Mouse (Mus musculus): ENCODE data around the gene Zc3h18.
A peak's percentile ranks its signal among the peaks of the same experiment; 100 is the strongest.

Zc3h18 gene

DNA sequence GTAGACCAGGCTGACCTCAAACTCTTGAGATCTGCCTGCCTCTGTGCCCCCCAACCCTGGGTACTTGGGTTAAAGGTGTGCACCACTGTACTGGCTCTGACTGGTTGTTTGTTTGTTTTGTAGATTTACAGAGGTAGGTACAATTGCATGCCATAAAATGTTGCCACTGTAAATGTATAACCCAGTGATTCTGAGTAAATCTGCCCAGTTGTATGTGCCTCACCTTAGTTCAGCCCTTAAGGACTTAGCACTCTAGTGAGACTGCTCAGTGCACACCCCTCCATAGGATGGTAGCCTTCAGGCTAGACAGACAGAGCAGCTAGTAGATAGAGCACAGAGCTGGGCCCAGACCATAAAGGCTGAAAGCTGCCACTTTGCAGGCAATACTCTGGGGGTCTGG is 17.3 kb downstream of the Zc3h18 start:
- DNase-seq (ENCODE audit: low spot score in 2 of 2) = no peak

GRCm38 (mm10) chr8:122395291-122395690 is 18.9 kb downstream of the Zc3h18 start:
- DNase-seq (ENCODE audit: low spot score in 2 of 2) = no peak

DNA sequence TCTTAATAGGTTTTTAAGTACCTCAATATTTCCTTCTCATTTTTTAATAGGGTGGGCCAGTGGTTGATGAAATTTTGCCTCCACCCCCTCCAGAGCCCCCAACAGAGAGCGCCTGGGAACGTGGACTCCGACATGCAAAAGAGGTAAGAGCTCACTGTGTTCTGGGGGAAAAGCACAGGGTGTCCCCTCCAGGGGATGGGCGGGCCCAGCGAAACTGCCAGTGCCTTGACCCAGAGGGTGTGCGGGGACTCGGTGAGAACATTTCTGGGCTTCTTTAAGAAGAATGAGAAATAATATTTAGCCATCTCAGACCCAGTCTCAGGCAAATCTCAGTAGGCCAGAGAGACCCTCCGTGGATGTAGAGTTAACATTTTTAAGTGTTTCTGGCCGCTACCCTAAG is 21.8 kb downstream of the Zc3h18 start:
- no peak for DNase-seq (ENCODE audit: low spot score in 2 of 2)

DNA sequence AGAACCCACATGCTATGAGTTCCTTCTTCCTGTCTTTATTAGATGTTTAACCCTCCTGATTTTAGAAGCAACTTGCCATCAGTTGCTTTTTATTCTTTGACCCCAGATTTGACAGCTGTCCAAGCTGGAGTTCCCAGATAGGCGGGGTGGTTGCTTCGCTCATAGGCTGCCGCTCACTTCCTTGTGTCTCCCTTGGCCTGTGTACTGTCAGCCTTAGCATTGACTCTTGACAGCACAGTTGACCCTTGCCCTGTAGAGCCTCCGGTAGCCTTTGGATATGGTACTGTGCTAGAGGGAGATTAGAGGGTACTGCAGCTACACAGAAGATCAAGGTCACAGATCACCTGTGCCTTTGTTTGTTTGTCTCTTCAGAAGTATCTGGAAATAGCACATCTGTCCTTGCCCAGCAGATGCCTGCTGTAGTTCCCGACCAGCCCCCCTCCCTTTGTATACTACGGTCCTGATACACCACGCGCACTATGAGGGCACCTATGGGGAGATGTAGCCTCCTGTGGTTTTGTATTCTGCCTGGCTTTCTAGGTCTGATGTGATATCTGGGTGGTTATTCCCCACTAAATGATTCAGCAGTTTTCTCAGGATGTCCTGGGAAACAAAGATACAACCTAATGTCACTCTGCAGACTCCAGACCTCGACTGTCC is 28.9 kb downstream of the Zc3h18 start:
- no peak for DNase-seq (ENCODE audit: low spot score in 2 of 2)

DNA sequence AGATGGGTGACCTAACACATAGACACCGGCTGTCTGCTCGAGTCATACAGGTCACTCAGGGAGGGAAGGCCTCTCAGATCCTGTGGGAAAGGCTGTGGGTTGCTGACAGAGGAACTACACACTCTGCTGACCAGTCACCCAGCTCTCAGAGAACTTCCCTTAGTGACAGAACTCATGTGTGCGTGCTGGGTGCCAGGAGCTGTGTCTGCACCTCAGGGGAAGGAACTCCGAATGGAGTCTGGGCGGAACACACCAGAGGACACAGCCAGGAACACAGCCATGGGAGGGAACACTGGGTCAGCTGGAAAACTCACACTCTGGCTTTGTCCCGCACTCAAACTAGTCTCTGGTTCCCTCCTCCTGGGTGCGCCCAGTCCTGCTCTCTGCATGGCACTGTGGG is 31.3 kb downstream of the Zc3h18 start:
- no peak for DNase-seq (ENCODE audit: low spot score in 2 of 2)

DNA sequence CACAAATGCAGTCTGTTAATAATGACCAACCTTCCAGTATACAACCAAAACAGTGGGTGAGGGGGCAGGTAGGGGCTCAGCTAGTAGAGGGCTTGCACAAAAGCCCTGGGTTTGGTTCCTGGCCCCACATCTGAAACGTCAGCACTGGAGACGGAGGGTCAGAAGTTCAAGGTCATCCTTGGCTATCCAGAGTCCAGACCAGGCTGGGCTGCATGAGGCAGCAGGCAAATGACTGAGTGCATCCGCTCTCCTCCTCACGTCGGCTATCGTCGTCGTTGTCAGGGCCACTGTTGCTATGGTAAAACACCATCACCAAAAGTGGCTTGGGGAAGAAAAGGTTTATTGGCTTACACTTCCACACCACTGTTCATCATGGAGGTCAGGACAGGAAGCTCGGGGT is 37.9 kb downstream of the Zc3h18 start:
- DNase-seq (ENCODE audit: low spot score in 2 of 2) = no peak

GRCm38 (mm10) chr8:122415554-122415953 is 39.1 kb downstream of the Zc3h18 start:
- DNase-seq (ENCODE audit: low spot score in 2 of 2) = no peak

GRCm38 (mm10) chr8:122419881-122420555 is 43.6 kb downstream of the Zc3h18 start:
- DNase-seq (ENCODE audit: low spot score in 2 of 2) = peak; percentile 53 to 69

DNA sequence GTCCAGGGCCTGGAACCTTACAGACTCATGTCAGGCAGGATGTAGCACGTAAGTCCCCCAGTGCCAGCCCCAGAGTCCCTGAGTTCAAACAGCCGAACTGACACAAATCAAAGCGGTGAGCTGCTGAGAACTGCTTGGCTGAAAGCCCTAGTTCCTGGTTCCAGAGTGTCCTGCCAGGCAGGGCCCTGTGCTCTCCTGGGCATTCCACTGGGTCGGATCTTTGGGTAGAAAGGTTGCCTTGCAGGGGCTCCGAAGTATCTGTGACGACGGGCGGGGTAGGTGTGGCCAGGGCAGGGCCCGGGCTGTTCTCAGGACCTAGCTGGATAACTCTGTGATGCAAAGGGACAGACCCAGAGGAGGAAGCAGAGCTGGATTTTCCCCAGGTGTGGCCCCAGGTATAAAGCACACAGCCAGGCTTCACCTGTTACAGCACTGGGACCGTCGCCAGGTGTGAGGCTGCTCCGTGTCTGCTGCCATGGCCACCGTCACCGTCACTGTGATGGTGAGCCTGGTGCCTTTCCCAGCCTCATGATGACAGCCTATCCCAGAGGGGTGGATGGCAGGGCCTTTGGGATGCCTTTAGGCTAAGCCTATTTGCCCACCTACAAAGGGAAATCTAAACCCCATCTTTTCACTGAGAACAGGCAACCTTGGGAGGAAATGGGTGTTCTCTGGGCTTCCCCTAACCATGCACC is 45.1 kb downstream of the Zc3h18 start, which contains the start of gene Il17c:
Gene Il17c (plus strand): TSS at position 645 of the 695 bp plus-strand sequence.
- DNase-seq (ENCODE audit: low spot score in 2 of 2) = no peak

DNA sequence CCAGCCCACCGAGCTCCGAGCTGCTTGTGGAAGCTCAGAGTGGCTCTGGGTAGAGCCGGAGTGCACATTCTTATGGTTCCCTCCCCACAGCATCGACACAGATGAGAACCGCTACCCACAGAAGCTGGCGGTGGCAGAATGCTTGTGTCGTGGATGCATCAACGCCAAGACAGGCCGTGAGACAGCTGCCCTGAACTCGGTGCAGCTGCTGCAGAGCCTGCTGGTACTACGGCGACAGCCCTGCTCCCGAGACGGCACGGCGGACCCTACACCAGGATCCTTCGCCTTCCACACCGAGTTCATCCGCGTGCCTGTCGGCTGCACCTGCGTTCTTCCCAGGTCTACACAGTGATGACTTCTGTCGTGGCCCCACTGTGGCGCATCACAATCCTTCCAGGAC is 46.8 kb downstream of the Zc3h18 start:
- no peak for DNase-seq (ENCODE audit: low spot score in 2 of 2)

- DNase-seq (ENCODE audit: low spot score in 2 of 2) = no peak
Measured at GRCm38 (mm10) chr8:122423659-122424058, 47.2 kb downstream of the Zc3h18 start.

- no peak for DNase-seq (ENCODE audit: low spot score in 2 of 2)
Measured at GRCm38 (mm10) chr8:122426145-122426544, 49.7 kb downstream of the Zc3h18 start.

DNA sequence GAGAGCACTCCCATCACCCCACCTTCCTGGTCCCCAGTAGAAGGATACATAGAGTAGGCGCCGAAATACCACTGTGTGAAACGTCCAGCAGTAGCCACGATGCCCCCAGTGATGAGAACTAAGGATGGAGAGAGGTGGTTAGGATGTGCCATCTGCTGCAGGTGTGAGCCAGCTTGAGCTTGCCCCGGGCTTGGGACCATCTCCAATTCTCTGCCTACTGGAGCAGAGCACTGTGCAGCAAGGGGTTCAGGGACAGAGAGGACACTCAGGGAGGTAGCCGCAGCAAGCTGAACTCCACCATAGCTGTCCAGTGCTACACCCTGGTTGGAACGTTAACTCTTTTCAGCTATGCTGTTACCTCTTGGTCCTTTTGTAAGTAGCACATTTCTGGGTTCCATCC is 51.2 kb downstream of the Zc3h18 start:
- no peak for DNase-seq (ENCODE audit: low spot score in 2 of 2)

DNA sequence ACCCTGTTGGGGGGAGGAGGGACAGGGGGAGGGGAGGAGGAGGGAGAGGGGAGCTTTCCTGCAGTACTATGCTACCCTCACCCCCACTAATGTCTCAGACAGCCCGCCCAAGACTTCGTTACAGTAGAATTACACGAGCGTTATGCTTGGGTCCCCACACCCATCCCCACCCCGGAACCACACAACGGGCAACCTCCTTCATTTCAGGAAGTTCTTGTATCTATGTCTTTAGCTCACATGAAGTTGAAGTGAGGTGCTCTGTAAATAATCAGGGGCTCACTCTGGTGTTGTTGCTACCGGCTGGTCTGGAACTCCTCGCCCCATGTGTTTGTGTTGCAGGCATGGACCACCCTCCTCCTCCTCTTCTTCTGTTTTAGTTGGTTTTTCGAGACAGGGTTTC is 51.8 kb downstream of the Zc3h18 start:
- DNase-seq (ENCODE audit: low spot score in 2 of 2) = no peak

GRCm38 (mm10) chr8:122430058-122430636 is 53.7 kb downstream of the Zc3h18 start:
- DNase-seq (ENCODE audit: low spot score in 2 of 2) = no peak

DNA sequence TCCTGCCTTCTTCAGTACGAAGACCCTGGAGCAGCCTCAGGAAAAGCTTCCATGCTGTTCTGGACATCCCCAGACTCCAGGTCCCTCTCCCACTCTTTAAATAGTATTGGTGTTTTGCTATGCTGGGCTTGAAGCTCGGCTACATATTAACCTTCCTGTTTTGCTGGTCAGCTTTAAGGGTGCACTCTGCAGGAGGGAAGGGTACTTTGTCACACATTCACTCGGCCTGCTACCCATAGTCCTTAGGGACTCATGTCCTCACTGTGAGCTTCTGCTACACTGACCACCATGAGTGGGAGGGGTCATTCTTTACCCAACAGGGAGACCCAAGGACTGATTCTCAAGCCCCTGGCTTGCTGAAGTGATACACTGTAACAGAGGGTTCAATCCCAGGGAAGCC is 54.2 kb downstream of the Zc3h18 start:
- no peak for DNase-seq (ENCODE audit: low spot score in 2 of 2)

DNA sequence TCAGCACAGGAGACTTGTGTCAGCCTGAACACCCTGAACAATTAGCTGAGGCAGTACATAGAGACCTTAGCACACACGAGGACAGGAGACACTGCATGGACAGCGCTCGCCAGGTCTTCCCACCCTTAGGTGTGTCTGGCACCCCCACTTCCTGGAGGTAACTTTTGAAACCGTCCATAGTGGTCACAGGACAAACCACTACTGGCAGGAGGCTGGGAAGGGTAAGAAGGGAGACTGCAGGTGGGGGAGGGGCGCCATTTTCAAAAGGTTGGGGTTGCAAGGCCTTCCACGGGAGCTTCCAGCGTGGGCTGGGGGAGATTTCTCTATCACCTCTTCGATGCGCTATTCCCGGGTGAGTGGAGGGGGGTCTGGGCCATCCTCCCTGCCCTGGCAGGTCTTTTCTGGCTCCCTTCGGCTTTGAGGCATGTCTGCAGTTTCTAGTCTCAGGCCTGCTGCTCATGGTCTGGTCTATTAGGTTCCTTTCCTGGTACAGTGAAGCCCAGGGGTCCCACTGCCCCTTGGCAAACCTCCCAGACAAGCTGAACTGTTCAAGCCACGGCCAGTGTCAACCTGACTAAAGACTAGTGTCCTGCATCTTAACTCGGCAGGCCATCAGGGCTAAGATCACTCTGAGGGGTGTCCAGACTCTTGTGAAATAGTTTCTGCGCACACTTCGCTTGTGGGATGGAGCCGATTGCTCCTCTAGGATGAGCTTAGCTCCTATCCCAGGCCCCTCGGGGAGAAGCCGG is 55.5 kb downstream of the Zc3h18 start:
- no peak for DNase-seq (ENCODE audit: low spot score in 2 of 2)

DNA sequence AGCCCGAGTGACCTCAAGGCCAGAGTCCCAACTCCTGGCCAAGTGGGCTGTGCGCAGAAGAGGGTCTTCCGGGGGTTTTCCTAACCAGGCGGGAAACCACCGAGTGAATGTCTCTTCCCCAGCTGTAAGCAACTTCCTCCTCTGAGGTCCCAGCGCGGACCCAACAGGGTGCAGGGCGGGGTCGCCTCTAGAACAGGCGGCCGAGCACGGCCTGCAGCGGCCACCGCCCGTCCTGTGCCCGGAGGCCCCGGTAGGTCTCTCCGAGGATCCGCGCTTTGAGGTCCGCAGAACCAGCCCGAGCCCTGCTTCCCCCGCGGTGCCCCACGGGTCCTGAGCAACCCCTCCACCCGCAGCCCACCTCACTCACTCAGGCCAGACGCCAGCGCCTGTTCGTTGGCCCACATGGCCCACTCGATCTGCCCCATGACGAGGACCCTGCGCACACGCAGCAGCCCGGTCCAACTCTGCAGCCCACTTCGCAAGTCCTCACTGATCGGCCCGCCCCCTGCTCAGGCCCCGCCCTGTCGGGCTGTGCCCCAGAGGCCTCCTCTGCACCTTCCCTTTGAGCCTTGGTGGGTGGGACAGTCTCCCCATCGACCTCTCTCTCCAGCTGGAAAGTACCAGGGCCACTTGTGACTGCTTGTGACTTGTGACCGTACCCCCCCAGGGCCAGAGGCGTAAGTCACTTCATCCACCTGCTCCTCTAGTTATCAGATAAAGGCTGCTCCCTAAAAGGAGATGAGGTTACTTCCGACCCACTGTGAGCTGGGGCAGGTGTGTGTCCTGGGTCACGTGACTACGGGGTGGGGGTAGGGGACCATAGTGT is 56.2 kb downstream of the Zc3h18 start, which contains the start of gene Cyba:
Gene Cyba (minus strand): TSS at position 488 of the 826 bp plus-strand sequence.
- no peak for DNase-seq (ENCODE audit: low spot score in 2 of 2)

GRCm38 (mm10) chr8:122433269-122433905 is 57.0 kb downstream of the Zc3h18 start:
- DNase-seq (ENCODE audit: low spot score in 2 of 2) = no peak

DNA sequence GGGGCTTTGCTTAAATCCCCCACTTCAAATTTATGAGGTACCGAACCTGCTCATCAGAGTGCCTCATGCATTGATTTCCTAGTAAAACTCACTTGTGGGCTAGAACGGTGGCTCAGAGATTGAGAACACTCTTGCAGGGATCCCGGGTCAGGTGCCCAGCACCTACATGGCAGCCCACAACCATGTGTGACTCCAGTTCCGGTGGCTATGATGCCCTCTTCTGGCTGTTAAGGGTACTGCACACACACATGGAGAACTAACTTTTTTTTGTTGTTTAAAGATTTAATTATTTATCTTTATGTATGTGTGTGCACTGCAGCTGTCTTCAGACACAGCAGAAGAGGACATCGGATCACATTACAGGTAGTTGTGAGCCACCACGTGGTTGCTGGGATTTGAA is 59.0 kb downstream of the Zc3h18 start:
- no peak for DNase-seq (ENCODE audit: low spot score in 2 of 2)

Measured in right cerebral cortex, postnatal 10 days (tissue).